ENCODE assay signal across 7 mouse cellular contexts in the genomic region with DNA sequence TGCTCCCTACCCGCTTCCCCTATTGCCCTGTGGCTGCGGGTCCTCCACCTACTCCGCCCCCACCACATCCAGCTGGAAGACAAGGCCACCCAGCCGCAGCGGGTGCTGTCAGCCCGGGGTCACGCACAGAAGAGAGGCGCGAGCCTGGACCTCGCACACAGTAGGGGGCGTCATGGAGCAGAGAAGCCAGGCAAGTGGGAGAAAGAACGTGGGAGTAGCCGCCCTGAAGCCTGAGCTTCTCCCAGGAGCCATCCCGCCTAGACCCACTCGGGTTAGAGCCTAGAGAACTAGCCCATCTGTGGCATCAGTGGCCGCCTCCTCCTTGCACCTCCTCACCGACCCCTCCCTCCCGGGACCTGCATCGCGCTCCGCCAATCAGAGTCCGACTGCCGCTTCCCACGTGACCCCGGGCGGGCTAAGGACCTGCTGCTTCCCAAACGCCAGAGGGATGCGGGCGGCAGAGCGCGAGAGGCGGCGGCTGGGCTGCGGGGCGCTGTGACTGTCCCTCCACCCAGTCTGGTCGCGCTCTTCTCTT. TPM values are rescaled to one million over a fixed set of nuclear protein-coding genes. Genes with fewer than 3 reads are reported as not detected.
DNase-seq lines count a peak whose midpoint lies in the region; ATAC-seq and TF ChIP-seq lines count a peak whose summit lies in the region.

No protein-coding gene starts in this region.

- peaks cover 49% of the 10 kb centered on the region for H3K27me3 ChIP-seq in heart, embryonic 10.5 days (ENCODE audit: insufficient read depth, poor library complexity, severe bottlenecking)
- H3K27me3 ChIP-seq in limb, embryonic 11.5 days (ENCODE audit: control insufficient read depth, insufficient read depth, low read length) = peaks cover 20% of the 10 kb centered on the region
- peaks cover 15% of the 10 kb centered on the region for H3K27me3 ChIP-seq in midbrain, embryonic 12.5 days

- H3K27ac ChIP-seq in embryonic fibroblast, embryonic 13.5 days (ENCODE audit: insufficient read depth, low read length) = no peak overlapping the region
- no peak overlapping the region for H3K27ac ChIP-seq in heart, embryonic 10.5 days
- no peak overlapping the region for H3K27ac ChIP-seq in limb, embryonic 11.5 days (replicated peaks; ENCODE audit: low read depth, low read length)
- peak overlapping the region; percentile 88 for H3K27ac ChIP-seq in midbrain, embryonic 12.5 days (replicated peaks)

- 0 out of 2 replicates have a peak, but pooled peaks cover 3% of the 10 kb centered on the region for H3K4me1 ChIP-seq in embryonic fibroblast, embryonic 13.5 days (ENCODE audit: control insufficient read depth, insufficient read depth, low read length)
- peaks cover 11% of the 10 kb centered on the region; the same call in 1 of the 2 replicates for H3K4me1 ChIP-seq in heart, embryonic 10.5 days
- 0 out of 2 replicates have a peak, but pooled peaks cover 4% of the 10 kb centered on the region for H3K4me1 ChIP-seq in limb, embryonic 11.5 days (ENCODE audit: control insufficient read depth, insufficient read depth, low read length)
- H3K4me1 ChIP-seq in midbrain, embryonic 12.5 days = 0 out of 2 replicates have a peak, but pooled peaks cover 7% of the 10 kb centered on the region

- no peaks in the 10 kb centered on the region for H3K9me3 ChIP-seq in heart, embryonic 10.5 days
- H3K9me3 ChIP-seq in limb, embryonic 11.5 days (ENCODE audit: control insufficient read depth, low read length) = no peaks in the 10 kb centered on the region
- H3K9me3 ChIP-seq in midbrain, embryonic 12.5 days = no peaks in the 10 kb centered on the region

- peak; percentile 100 for DNase-seq in brain, adult 2 months (ENCODE audit: low read depth, low spot score)
- DNase-seq in heart, embryonic 10.5 days (ENCODE audit: low spot score) = peak; percentile 95
- peak; percentile 26 for DNase-seq in kidney, adult 9 months
- peak; percentile 93 for DNase-seq in limb, embryonic 11.5 days (ENCODE audit: low spot score)
- peak; percentile 14 to 64 for DNase-seq in spleen, postnatal 4 days (ENCODE audit: low spot score in 2 of 2)

- ATAC-seq in limb, embryonic 11.5 days (ENCODE audit: insufficient number of reproducible peaks, low FRiP score, low TSS enrichment, low read depth) = peak; percentile 99
- peak; percentile 96 for ATAC-seq in midbrain, embryonic 12.5 days (ENCODE audit: low FRiP score, low read depth)

- peak overlapping the region; percentile 40; the same call in 1 of the 2 replicates for H3K9ac ChIP-seq in limb, embryonic 11.5 days (ENCODE audit: low read length)
- H3K9ac ChIP-seq in midbrain, embryonic 12.5 days (replicated peaks) = peak overlapping the region; percentile 72

- peak overlapping the region; percentile 65 for H3K4me3 ChIP-seq in embryonic fibroblast, embryonic 13.5 days (ENCODE audit: insufficient read depth, low read length)
- peak overlapping the region; percentile 74 for H3K4me3 ChIP-seq in heart, embryonic 10.5 days
- peak overlapping the region; percentile 60 for H3K4me3 ChIP-seq in limb, embryonic 11.5 days (ENCODE audit: low read depth, low read length)
- H3K4me3 ChIP-seq in midbrain, embryonic 12.5 days = peak overlapping the region; percentile 69

- TF ChIP-seq CTCF in embryonic fibroblast, embryonic 13.5 days (IDR thresholded peaks at IDR 0.05; ENCODE audit: borderline replicate concordance, insufficient read depth, low read length) = peak; percentile 67

- H3K36me3 ChIP-seq in heart, embryonic 10.5 days = no peaks in the 10 kb centered on the region
- no peaks in the 10 kb centered on the region for H3K36me3 ChIP-seq in limb, embryonic 11.5 days (ENCODE audit: control insufficient read depth, insufficient read depth, low read length)
- H3K36me3 ChIP-seq in midbrain, embryonic 12.5 days = no peaks in the 10 kb centered on the region

- WGBS in heart, embryonic 10.5 days = under 1% methylated on average over 37 of the region's 37 CpGs
- WGBS in limb, embryonic 11.5 days = under 1% methylated on average over 36 of the region's 37 CpGs
- under 1% methylated on average over 37 of the region's 37 CpGs for WGBS in midbrain, embryonic 12.5 days

- TF ChIP-seq POLR2A in embryonic fibroblast, embryonic 13.5 days (IDR thresholded peaks at IDR 0.05; ENCODE audit: low read depth, low read length) = peak; percentile 75

- peak overlapping the region; percentile 93 for H3K4me2 ChIP-seq in limb, embryonic 11.5 days (ENCODE audit: low read depth, severe bottlenecking)
- peak overlapping the region; percentile 94 for H3K4me2 ChIP-seq in midbrain, embryonic 12.5 days (replicated peaks)

RNA-seq across cellular contexts. Expression of gene Tmeff2, which starts 26.7 kb away (rescaled TPM):
- polyA plus RNA-seq in embryonic fibroblast, embryonic 13.5 days (2011; ENCODE audit: insufficient read length, low read depth, missing spikeins) = 8.0 and 16.1 TPM in 2 replicates
- 1.6 and 2.3 TPM in 2 replicates for polyA plus RNA-seq in heart, embryonic 10.5 days (2016; fragmentation: Nextera tagmentation; extraction: Ambion mirVana)
- 3.5 and 4.1 TPM in 2 replicates for polyA plus RNA-seq in limb, embryonic 11.5 days (2014; fragmentation: Nextera tagmentation; extraction: Ambion mirVana)
- 13.7 and 14.8 TPM in 2 replicates for polyA plus RNA-seq in midbrain, embryonic 12.5 days (2016; fragmentation: Nextera tagmentation; extraction: Ambion mirVana)

Comparison
In these comparisons a context has a peak if more than half of its experiments do, and no peak if none do; other contexts are left out.
1. DNase-seq: peak in every context shown above with its lines; median percentile 100 in brain, adult 2 months; 95 in heart, embryonic 10.5 days; 93 in limb, embryonic 11.5 days; 39 in spleen, postnatal 4 days; 26 in kidney, adult 9 months.